Mouse (Mus musculus): Measurements from ENCODE around the gene Ncs1. TPM values are rescaled to one million over a fixed set of nuclear protein-coding genes. Genes with fewer than 3 reads are reported as not detected.

The Ncs1 gene
- total RNA-seq, 2 experiments from 2014 or later, result 236 to 243 TPM

DNA sequence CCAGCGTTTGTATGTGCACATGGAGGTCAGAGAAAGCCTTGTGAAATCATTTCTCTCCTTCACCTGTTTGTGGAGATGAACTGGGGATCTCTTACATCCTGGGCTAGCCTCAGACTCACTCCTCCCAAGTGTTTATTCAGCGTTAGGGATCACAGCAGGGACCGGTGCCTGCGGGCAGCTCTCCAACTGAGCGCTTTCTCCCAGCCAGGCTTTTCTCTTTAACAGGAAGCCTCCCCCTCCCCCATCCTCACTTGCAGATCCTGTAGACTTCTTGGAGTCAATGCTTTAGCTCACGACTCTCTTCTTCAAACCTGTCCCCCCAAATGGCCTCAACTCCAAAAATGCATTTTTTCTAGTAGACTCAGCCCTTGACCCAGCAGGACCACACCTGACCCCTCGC is 4.0 kb upstream of the Ncs1 start:
- no peak for DNase-seq (ENCODE audit: low spot score in 2 of 2)

DNA sequence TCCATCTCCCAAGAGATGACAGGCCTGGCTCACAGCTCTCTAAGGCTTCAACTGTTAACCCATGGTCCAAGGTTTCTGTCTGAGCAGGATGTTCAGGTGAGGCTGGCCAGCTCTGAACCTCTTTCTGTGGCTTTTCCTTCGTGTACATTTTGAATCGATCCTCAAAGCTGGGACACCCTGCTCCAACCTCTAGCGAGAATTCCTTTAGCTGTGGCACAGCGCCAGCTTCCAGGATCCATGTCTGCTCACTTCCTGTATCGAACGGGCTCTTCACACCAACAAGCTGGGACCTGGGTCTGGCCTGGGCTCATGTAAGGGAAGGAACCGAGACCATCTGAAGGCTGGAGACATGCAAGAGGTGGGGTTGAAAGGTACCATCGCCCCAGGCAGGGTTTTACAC is 1.4 kb upstream of the Ncs1 start:
- no peak for DNase-seq (ENCODE audit: low spot score in 2 of 2)

DNA sequence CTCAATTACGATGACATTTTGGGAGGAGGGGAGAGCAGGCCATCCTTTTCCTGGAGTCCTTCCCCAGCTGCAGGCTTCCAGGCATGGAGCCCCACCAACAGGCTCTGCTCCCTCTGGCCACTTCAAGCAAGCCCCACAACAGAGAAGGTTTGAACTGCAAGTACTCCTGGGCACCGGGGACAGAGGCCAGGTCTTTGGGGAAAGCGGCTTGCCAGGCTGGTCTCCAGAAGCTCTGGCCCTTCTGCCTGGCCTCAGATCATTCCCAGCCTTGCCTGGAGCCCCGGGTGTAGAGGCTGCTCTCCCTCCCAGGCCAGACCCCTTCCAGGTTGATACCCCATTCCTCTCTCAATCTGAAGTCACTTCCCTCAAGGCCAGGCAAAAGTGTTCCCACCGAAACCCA is 572 bp upstream of the Ncs1 start:
- DNase-seq (ENCODE audit: low spot score in 2 of 2), result no peak

DNA sequence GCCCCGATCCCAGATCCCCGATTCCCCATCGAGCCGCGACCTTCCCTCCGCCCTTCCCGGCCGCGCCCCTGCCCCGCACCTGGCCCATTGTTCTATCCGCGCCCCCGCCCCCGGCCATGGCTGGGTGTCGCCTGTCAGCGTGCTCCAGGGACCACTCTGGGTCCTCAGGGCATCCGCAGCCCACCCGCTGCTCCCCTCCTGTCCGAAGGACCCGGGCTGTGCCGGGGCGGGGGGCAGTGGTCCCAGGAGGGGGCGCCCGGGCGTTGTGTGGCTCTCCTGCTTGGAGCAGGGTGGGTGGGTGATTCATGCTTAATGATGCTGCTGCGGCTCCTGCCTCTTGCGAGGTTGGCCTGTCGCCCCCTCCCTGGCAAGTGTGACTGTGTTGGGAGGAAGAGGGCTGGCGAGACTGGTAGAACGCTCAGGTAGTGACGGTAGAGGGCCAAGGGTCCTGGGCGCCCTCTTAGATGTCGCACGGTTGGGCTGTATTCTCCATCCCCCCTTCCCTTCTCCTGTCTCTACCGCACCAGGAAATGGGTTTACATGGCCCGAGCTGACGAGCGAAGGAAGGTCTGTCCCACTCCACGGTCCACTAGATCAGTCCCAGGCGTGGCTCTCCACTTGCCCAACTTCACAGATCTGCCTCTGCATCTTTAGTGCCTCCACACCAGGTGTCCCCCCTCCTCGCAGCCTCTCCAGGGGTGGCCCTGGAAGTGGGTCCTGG is 788 bp downstream of the Ncs1 start:
- DNase-seq (ENCODE audit: low spot score in 2 of 2), result peak; percentile 54 to 59

DNA sequence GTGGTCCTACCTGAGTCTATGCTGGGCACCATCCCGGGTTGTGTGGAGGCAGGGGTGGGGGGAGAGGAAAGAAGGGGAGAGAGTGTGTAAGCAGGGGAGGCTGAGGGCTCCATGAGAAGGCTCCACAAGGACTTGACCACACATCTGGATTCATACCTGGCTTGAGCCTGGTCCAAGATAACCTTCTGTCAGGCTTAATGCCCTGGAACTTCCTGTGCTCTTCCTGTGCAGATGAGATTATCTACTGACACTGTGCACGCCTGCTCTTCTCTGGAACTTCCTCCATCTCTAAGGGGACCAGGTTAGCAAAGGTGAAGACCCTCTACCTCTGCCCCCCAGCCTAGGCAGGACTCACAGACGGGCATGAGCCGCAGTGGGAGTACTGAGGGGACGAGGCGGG is 3.2 kb downstream of the Ncs1 start:
- no peak for DNase-seq (ENCODE audit: low spot score in 2 of 2)

DNA sequence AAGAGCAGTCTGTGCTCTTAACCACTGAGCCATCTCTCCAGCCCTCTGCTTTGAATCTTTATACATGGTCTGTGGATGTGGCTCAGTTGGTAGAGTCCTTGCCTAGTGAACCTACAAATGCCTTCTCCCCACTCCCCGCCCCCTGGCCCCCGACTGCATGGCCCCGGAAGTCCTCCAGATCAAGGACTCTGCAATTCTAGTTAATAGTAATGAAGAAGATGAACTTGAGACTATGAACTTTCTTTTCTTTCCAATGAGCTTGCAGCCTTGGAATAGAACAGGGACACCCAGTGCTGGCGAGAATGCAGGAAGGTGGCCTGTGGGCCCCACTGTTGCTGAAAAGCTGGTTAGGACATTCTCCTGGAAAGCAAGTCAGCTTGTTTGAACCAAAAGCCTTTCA is 6.5 kb downstream of the Ncs1 start:
- DNase-seq (ENCODE audit: low spot score in 2 of 2), result no peak

DNA sequence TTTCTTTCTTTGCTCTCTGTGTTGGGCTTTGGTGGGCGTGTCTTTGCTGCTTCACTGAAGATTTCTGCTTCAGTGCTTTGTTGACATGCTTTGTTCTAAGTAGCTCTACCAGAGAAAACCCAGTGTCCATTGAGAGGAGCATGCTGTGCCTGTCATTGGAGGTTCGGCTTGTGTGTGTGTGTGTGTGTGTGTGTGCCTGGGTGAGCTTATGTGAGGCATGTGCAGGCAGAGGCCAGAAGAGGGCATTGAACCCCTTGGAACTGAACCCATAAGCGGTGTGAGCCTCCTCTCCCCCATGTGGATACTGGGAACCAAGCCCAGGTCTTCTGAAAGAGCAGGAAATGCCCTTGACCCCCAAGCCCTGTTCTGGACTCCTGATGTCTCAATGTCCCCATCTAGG is 7.8 kb downstream of the Ncs1 start:
- DNase-seq (ENCODE audit: low spot score in 2 of 2), result no peak

DNA sequence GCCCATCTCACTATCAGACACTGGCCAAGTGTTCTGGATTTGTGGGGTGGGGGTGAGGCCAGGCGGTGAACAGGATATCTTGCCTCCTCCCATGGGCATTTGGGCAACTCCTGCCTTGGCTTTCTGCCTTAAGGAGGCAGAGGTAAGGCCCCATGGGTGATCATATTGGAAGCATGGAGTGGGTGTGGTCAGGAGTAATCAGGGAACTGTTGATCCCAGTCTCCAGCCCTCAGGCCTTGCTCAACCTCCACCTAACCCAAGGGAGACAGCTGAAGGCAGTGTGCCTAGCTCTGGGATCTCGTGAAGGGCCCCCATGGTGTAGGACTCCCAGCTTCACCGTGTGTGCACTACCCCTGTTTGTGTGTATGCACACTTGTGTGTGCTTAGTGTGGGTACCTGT is 9.2 kb downstream of the Ncs1 start:
- DNase-seq (ENCODE audit: low spot score in 2 of 2), result no peak

DNA sequence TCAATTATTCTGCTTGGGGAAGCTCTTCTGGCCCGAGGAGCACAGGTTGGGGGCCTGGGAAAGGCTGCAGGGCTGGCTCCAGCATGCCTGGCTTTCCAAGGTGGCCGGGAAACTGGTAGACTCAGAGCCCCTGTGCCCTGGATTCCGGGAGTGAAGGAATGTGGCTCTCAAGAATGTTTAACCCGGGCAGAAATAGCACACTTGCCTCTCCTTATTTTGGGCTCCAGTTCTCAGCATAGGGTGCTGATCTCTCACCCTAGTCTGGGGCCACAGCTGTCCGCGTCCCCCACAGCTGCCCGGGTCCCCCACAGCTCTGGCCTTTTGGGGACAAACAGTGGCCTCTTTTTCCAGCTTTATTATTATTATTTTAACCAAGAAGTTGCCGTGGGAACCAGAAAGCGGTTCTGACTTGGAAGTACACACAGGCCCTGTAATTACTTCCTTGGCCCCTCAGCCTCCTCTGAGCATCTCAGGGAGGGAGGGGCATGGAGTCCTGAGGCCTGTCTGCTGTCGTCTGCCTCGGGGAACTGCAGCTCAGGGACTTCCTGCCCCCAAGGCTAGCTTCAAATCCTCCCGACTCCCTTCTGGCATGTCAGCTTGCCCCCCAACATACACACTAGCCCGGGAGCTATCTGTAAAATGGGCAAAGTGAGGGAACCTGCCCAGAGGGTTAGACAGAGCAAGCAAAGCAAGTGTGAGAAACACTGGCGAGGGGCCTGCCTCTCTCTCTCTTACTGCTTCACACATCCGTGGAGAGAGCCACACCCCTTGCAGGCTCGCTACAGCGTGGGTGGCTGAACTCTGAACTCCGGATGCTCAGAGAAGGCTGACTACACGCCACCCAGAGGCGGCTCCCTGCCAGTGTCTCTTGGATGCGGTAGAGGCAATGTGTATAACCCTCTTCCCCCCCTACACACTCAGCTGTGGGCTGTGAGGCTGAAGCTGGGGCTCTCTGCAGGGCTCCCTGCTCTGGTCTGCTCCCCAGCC is 10.6 kb downstream of the Ncs1 start:
- DNase-seq (ENCODE audit: low spot score in 2 of 2), result peak; percentile 67 to 72

DNA sequence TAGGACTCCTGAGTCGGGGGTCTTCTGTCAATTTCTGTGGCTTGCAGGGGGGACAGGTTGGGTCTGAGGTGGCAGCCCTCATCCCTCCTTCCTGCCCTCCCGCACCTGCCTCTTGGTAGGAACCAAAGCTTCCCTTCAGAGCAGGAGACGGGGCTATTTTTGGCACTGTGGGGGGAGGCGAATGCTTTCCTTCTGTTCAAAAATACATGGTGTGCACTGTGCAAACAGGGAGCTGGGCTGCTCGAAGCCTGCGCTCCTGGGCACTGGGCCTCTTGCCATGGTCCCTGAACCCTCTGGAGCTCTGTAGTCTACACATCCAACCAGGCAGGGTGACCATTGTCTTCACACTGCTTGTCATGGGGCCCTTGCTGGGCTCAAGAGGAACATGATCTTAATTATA is 11.5 kb downstream of the Ncs1 start:
- DNase-seq (ENCODE audit: low spot score in 2 of 2), result peak; percentile 68 to 82

DNA sequence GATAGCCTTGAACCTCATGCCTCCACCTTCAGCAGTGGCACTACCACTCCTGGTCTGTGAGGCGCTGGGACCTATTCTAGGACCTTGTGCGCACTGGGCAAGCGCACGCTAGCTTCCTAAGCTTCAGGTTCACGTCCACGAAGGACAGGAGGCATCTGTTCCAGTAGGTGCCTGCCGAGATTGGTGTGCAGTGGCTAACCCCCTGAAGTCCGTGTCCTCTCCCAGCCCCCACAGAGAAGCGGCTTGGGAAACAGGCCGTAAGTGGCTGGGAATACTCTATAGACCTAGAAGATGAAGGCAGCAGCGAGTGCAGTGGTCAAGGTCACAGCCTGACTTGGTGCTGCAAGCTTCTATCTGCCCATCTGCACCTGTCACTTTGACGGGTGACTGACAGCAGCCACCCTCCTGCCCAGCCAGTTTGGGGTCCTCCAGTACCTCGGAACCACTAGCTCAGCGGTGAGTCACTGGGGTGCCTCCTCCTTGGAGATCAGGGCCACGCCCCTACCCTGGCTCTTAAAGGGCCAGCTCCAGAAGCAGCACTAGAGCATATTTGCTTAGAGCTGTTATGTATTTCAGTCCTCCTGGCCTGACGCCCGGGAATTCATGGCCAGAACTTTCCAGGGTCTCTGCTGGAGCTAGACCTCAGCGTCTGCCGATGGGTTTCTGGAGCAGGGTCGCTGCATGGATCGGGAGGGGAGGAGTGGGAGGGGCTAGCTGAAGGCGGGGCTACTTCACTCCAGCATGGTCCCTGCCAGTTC is 13.2 kb downstream of the Ncs1 start:
- peak; percentile 70 to 76 for DNase-seq (ENCODE audit: low spot score in 2 of 2)

DNA sequence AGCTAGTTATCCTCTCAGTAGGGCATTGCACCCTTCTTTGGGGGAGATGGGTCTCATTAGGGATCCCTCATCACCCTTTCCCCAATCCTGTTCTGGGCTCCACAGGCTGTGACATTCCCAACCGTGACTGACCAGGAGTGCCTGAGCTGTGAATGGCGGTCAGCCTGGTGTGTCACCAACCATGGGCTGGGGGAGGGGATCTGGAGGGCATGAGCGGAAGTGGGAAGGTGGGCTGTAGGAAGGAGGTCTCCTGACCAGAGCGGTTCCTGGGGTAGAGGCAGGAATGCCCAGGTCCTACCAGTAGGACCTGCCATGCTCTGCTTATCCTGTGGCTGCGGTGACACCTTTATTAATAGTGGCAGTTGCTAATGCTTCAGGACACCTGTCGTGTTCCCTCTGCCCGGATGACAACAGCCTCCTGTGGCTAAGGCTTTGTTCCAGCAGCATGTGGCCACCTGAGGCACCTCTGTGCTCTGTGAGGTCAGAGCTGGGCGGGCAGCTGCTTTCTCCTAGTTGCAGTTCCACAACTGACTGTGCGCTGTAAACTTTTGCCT is 13.8 kb downstream of the Ncs1 start:
- no peak for DNase-seq (ENCODE audit: low spot score in 2 of 2)

DNA sequence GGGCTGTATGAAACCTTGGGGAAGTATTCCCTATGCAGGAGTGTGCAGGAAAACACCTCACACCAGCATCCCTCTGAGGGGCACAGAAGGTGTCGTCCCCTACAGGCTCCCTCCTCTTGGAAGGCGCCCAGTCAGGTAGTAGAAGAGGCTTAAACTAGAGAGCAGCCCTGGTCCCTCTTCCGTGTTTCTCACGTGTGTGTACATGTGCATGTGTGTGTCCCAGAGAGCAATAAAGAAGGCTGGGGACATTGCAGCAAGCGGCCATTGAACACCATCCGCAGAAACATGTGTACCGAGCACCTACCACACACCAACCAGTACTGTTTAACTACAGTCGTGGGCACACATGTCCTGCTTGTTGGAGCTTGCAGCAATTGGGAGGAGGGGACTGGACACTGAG is 14.9 kb downstream of the Ncs1 start:
- no peak for DNase-seq (ENCODE audit: low spot score in 2 of 2)

DNA sequence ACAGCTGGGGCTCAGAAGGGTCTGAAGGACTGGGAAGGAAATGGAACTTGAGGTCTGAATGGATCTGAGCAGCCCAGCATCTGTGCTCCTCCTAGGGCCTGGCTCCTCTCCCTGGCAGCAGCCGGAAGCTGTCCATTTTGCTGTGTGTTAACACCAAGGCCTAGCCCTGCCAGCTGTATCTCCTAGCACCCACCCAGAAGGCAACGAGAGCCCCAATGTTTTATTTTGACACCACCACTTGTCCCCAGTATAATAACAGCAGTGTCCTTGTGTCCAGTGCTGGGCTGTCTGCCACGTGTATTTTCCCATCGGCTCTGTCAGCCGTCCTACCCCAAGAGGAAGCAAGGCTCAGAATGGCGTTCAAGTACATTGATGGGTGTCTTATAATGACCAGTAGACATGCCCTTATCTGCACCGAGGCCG is 17.4 kb downstream of the Ncs1 start:
- peak in 1 of 2 experiments; percentile 38 for DNase-seq (ENCODE audit: low spot score in 2 of 2)

DNA sequence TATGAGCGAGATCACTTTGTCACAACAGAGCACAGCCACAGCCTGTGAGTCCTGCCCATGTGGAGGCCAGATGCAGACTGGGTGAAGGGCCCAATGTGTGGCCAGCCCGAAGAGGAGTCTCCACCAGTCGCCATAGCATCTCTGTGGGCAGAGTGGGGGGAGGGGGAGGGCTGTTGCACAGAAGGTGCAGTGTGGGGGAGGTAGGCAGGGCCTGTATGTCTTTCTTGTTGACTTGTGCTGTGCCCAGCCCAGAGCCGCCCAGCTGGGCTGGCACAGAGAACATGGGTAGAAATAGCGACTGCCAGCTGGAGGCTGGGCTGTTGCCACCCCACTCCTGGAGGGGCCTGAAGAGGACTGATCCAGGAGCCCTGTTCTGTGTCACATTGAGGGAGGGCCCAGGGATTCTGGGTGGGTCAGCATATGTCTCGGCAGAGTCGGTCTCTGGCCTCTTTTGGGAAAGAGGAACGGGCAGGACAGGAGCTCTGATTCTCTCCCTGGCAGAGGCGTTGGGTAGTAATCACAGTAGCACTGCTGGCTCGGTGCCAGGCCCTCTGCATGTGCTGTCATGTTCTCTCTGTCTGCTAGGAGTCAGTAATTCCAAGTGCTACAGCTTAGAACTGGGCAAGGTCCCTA is 18.2 kb downstream of the Ncs1 start:
- DNase-seq (ENCODE audit: low spot score in 2 of 2), result peak; percentile 81 to 83

DNA sequence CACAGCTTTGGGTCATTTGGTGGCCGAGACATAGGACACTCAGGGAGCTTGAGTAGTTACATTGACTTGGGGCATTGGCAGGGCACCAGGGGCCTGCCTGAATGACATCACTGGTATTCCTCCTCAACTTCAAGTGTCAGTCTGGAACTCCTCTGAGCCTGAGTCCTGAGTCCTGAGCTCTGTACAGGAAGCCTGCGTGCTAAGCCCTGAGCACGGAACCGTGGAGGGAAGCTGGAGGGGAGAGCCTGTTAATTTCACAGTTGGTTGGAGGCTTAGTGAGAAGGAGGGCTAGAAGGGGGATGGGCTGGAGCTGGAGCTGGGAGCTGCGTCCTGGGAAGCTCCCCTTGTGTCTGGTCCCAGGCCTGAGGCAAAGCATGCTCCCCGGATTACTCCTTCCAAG is 21.8 kb downstream of the Ncs1 start:
- DNase-seq (ENCODE audit: low spot score in 2 of 2), result no peak

DNA sequence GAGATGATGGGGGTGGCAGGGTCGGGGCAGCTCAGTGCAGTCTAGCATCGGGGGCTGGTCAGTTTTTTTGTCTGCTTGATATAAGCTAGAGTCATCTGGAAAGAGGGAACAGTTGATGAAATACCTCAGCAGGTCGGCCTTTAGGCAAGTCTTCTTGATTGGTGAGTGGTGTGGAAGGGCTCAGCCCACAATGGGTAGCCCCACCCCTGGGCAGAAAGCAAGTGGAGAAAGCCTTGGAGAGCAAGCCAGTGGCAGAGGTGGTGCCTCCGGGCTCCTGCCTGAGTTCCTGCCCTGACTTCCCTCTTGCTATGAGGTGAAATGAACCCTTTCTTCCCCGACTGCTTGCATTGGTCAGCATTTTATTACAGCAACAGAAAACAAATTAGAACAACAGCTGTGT is 23.0 kb downstream of the Ncs1 start:
- DNase-seq (ENCODE audit: low spot score in 2 of 2), result no peak

DNA sequence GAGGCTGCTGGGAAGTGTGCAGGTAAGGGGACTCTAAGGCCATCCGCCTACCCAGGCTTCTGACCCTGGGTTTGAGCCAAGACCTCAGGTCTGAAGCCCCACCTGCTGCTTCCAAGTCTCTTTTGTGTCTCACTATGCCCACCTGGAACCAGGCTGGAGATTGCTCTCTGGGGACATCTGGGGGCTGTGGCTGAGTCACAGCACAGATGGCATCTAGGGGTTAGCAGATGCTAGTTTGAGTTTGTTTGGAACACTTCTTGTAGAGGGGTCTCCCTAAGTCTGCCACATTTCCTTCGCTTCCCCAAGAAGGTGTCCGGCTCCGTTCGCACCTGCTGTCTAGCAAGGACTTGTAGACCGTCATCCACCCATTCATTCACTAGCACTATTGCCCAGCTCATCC is 23.6 kb downstream of the Ncs1 start:
- DNase-seq (ENCODE audit: low spot score in 2 of 2), result no peak

DNA sequence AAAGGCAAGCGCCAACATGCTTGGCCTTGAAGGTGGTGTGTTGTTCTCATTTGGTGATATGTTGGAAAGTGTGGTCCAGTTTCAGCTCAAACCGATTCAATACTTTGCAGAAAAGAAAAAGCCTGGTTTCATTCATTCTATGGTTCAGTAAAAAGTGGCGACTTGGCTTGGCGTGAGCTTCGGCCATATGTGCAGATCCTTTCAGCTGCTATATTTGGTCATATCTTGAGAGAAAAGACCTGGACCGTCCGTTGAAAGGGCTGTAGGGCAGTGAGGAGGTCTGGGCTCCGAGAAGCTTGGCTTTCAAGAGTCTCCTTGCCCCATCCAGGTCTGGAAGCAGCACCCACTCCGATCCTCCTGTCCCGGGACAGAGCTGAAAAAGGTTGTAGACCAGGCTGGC is 24.2 kb downstream of the Ncs1 start:
- no peak for DNase-seq (ENCODE audit: low spot score in 2 of 2)

DNA sequence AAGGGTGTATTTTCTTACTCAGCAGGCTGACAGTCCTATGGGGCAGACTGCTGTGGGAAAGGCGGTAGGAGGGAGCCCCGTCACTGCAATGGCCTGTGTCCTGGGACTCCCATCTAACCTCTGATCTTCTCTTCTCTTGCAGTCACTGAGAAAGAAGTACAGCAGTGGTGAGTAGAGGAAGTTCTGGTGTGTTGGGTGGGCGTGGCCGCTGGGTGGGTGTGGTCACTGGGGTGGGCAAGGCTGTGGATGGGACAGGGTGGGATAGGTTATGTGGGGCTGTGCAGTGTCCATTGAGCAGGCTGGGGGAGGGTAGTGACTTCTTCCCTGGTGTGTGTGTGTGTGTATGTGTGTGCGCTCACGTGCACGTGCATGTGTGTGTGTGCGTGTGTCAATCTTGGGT is 24.8 kb downstream of the Ncs1 start:
- no peak for DNase-seq (ENCODE audit: low spot score in 2 of 2)

DNA sequence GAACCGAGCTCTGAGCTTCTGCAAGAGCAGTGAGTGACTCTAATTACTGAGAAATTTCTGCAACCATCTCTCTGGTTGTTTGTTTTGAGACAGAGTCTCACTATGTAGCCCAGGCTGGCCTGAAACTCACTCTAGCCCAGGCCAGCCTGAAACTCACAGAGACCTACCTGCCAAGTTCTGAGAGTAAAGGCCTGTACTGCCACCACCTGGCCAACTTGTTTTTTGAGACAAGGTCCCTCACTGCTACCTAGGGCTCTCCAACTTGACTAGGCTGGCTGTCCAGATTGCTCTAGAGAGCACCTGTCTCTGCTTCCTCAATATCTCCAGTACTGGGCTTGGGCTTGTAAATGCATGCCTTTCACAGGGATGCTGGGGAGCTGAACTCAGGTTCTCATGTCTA is 25.4 kb downstream of the Ncs1 start:
- DNase-seq (ENCODE audit: low spot score in 2 of 2), result no peak
